Comparison of ENCODE assay signal across 24 mouse cellular contexts in genomic region chr3:102498113-102498512, GRCm38 (mm10). TPM values are rescaled to one million over a fixed set of nuclear protein-coding genes. Genes with fewer than 3 reads are reported as not detected.
DNase-seq lines count a peak whose midpoint lies in the region; ATAC-seq lines count a peak whose summit lies in the region.
"Had no signal": no experiment of that assay in that cellular context is flagged by ENCODE, and none has a peak within 500 bp of the region (broad histone marks: within the 10 kb centered on the region; RNA-seq: fewer than 3 reads in every experiment).

No protein-coding gene starts in this region.

- H3K27ac ChIP-seq in limb, embryonic 12.5 days: peak overlapping the region; percentile 66
- no peak overlapping the region for H3K27ac ChIP-seq in limb, embryonic 10.5 days
- no peak overlapping the region; the same call in 1 of the 2 replicates for H3K27ac ChIP-seq in embryonic facial prominence, embryonic 14.5 days (replicated peaks; ENCODE audit: low read depth, low read length)
- H3K27ac ChIP-seq in limb, embryonic 13.5 days: peak overlapping the region; percentile 74
- H3K27ac ChIP-seq: heart, adult 2 months; heart, embryonic 10.5 days; heart, embryonic 13.5 days; hindbrain, embryonic 12.5 days; hindbrain, embryonic 15.5 days had no signal

- ATAC-seq in limb, embryonic 12.5 days (ENCODE audit: insufficient number of reproducible peaks, insufficient read depth, low FRiP score, low TSS enrichment, low read depth): peak; percentile 63; the same call in 1 of the 2 replicates
- ATAC-seq in embryonic facial prominence, embryonic 14.5 days (ENCODE audit: low read depth): peak; percentile 44; the same call in 1 of the 2 replicates
- ATAC-seq in limb, embryonic 13.5 days (ENCODE audit: low FRiP score, low read depth): peak; percentile 86
- ATAC-seq in granulocyte monocyte progenitor cell, adult 5-6 weeks (replicated peaks; ENCODE audit: poor library complexity, severe bottlenecking): no peak
- ATAC-seq: activated CD4-positive, CD25-positive, alpha-beta regulatory T cell, adult 4 months; forebrain, embryonic 14.5 days; forebrain, postnatal 0 days had no signal

- H3K27me3 ChIP-seq in limb, embryonic 12.5 days: no peaks in the 10 kb centered on the region
- no peaks in the 10 kb centered on the region for H3K27me3 ChIP-seq in limb, embryonic 10.5 days (ENCODE audit: low read depth, poor library complexity, severe bottlenecking)
- no peaks in the 10 kb centered on the region for H3K27me3 ChIP-seq in embryonic facial prominence, embryonic 14.5 days (replicated peaks; ENCODE audit: control insufficient read depth, insufficient read depth, low read length)
- H3K27me3 ChIP-seq in limb, embryonic 13.5 days: no peaks in the 10 kb centered on the region
- H3K27me3 ChIP-seq: heart, embryonic 13.5 days; hindbrain, embryonic 12.5 days; hindbrain, embryonic 15.5 days had no signal

- H3K4me3 ChIP-seq in limb, embryonic 12.5 days (replicated peaks): no peak overlapping the region
- no peak overlapping the region for H3K4me3 ChIP-seq in limb, embryonic 10.5 days
- H3K4me3 ChIP-seq in embryonic facial prominence, embryonic 14.5 days (ENCODE audit: low read depth, low read length): no peak overlapping the region
- no peak overlapping the region for H3K4me3 ChIP-seq in limb, embryonic 13.5 days
- H3K4me3 ChIP-seq: heart, adult 2 months; heart, embryonic 10.5 days; heart, embryonic 13.5 days; hindbrain, embryonic 12.5 days; hindbrain, embryonic 15.5 days had no signal

- no peak overlapping the region for H3K4me2 ChIP-seq in limb, embryonic 12.5 days
- no peak overlapping the region for H3K4me2 ChIP-seq in embryonic facial prominence, embryonic 14.5 days (ENCODE audit: low read depth, low read length)
- H3K4me2 ChIP-seq in limb, embryonic 13.5 days (replicated peaks): no peak overlapping the region
- H3K4me2 ChIP-seq: heart, embryonic 13.5 days; hindbrain, embryonic 12.5 days; hindbrain, embryonic 15.5 days had no signal

- no peak overlapping the region for H3K9ac ChIP-seq in limb, embryonic 12.5 days (replicated peaks)
- H3K9ac ChIP-seq in embryonic facial prominence, embryonic 14.5 days (ENCODE audit: low read depth, low read length): no peak overlapping the region
- no peak overlapping the region for H3K9ac ChIP-seq in limb, embryonic 13.5 days
- H3K9ac ChIP-seq: forebrain, postnatal 0 days; heart, embryonic 13.5 days; hindbrain, embryonic 12.5 days; hindbrain, embryonic 15.5 days had no signal

- 0 out of 2 replicates have a peak, but pooled peaks cover 4% of the 10 kb centered on the region for H3K4me1 ChIP-seq in limb, embryonic 12.5 days (replicated peaks)
- H3K4me1 ChIP-seq in limb, embryonic 10.5 days: no peaks in the 10 kb centered on the region
- H3K4me1 ChIP-seq in embryonic facial prominence, embryonic 14.5 days (ENCODE audit: control insufficient read depth, insufficient read depth, low read length): peaks cover 15% of the 10 kb centered on the region
- H3K4me1 ChIP-seq in limb, embryonic 13.5 days: peaks cover 14% of the 10 kb centered on the region
- H3K4me1 ChIP-seq: heart, embryonic 10.5 days; heart, embryonic 13.5 days; hindbrain, embryonic 12.5 days; hindbrain, embryonic 15.5 days had no signal

- no peak for DNase-seq in limb, embryonic 10.5 days (ENCODE audit: low spot score)
- peak; percentile 69 for DNase-seq in embryonic facial prominence, embryonic 14.5 days (ENCODE audit: low spot score)
- DNase-seq in kidney, postnatal 25 days: no peak
- no peak for DNase-seq in spleen, postnatal 10 days (ENCODE audit: low spot score in 2 of 2)
- DNase-seq in right cerebral cortex, adult 2 months (ENCODE audit: low spot score in 2 of 2): no peak
- DNase-seq: adrenal gland, adult 8-10 months; adrenal gland, postnatal 25 days; cerebellum, adult 18-20 months; cerebellum, adult 9-11 months; cerebellum, postnatal 25 days; forebrain, postnatal 0 days; gastrocnemius, postnatal 25 days; heart, adult 2 months had no signal

- 57% methylated on average over 7 of the region's 7 CpGs for WGBS in limb, embryonic 12.5 days
- 82% methylated on average over 7 of the region's 7 CpGs for WGBS in limb, embryonic 10.5 days
- WGBS in embryonic facial prominence, embryonic 14.5 days: 46% methylated on average over 7 of the region's 7 CpGs
- WGBS in limb, embryonic 13.5 days: 62% methylated on average over 7 of the region's 7 CpGs

- H3K36me3 ChIP-seq in limb, embryonic 12.5 days: no peaks in the 10 kb centered on the region
- H3K36me3 ChIP-seq in limb, embryonic 10.5 days: no peaks in the 10 kb centered on the region
- H3K36me3 ChIP-seq in embryonic facial prominence, embryonic 14.5 days (ENCODE audit: control insufficient read depth, insufficient read depth, low read length): no peaks in the 10 kb centered on the region
- H3K36me3 ChIP-seq in limb, embryonic 13.5 days: no peaks in the 10 kb centered on the region
- H3K36me3 ChIP-seq: heart, embryonic 10.5 days; heart, embryonic 13.5 days; hindbrain, embryonic 12.5 days; hindbrain, embryonic 15.5 days had no signal

- no peaks in the 10 kb centered on the region for H3K9me3 ChIP-seq in limb, embryonic 12.5 days
- no peaks in the 10 kb centered on the region for H3K9me3 ChIP-seq in limb, embryonic 10.5 days (replicated peaks)
- H3K9me3 ChIP-seq in embryonic facial prominence, embryonic 14.5 days (ENCODE audit: control insufficient read depth, low read length): no peaks in the 10 kb centered on the region
- no peaks in the 10 kb centered on the region for H3K9me3 ChIP-seq in limb, embryonic 13.5 days
- H3K9me3 ChIP-seq: heart, embryonic 10.5 days; heart, embryonic 13.5 days; hindbrain, embryonic 12.5 days; hindbrain, embryonic 15.5 days had no signal

RNA-seq across cellular contexts. Expression of gene Ngf, which starts 28.4 kb away (rescaled TPM):
- polyA plus RNA-seq in limb, embryonic 12.5 days (2016; fragmentation: Nextera tagmentation; extraction: Ambion mirVana): 6.3 and 7.2 TPM in 2 replicates
- polyA plus RNA-seq in limb, embryonic 10.5 days (2016; fragmentation: Nextera tagmentation; extraction: Ambion mirVana): 0.87 and 2.7 TPM in 2 replicates
- 7.0 and 8.9 TPM in 2 replicates for polyA plus RNA-seq in embryonic facial prominence, embryonic 14.5 days (2014; fragmentation: Nextera tagmentation; extraction: Ambion mirVana)
- 8.7 and 9.2 TPM in 2 replicates for polyA plus RNA-seq in limb, embryonic 13.5 days (2015; fragmentation: Nextera tagmentation; extraction: Ambion mirVana)
- not detected in 2 replicates for total RNA-seq in granulocyte monocyte progenitor cell, adult 5-6 weeks (2014; fragmentation: Nextera tagmentation)
- total RNA-seq in granulocyte monocyte progenitor cell, adult 5-6 weeks (2017): not detected in 2 replicates
- total RNA-seq: common myeloid progenitor, adult 5-6 weeks; hematopoietic stem cell, adult 5-6 weeks had no signal
- polyA plus RNA-seq: activated CD4-positive, CD25-positive, alpha-beta regulatory T cell, adult 4 months had no signal

Comparison
In these comparisons a context has a peak if more than half of its experiments do, and no peak if none do; other contexts are left out.
1. H3K27ac ChIP-seq: peak in limb, embryonic 12.5 days (single experiment) and limb, embryonic 13.5 days (single experiment); none in limb, embryonic 10.5 days (single experiment) and embryonic facial prominence, embryonic 14.5 days (single experiment).